In genomic region chr1:161621291-161621690, GRCm38 (mm10) we compare ENCODE assay signal across 13 mouse cellular contexts.
DNase-seq lines count a peak whose midpoint lies in the region; ATAC-seq lines count a peak whose summit lies in the region.
"Had no signal": no experiment of that assay in that cellular context is flagged by ENCODE, and none has a peak within 500 bp of the region (broad histone marks: within the 10 kb centered on the region; RNA-seq: fewer than 3 reads in every experiment).

No protein-coding gene starts in this region.

- DNase-seq in adrenal gland, adult 2 months = peak; percentile 58
- DNase-seq in adrenal gland, adult 18-20 months (ENCODE audit: low spot score in 2 of 2) = no peak
- peak; percentile 23 for DNase-seq in urinary bladder, postnatal 14 days (ENCODE audit: low spot score)
- DNase-seq in urinary bladder, adult 18-20 months (ENCODE audit: low spot score in 2 of 2) = no peak
- peak; percentile 38 to 55 for DNase-seq in cerebellum, postnatal 25 days
- DNase-seq in right cerebral cortex, postnatal 36 days (ENCODE audit: low spot score in 2 of 2) = peak; percentile 10 to 35
- DNase-seq in hindbrain, embryonic 11.5 days (ENCODE audit: low spot score) = no peak
- DNase-seq: B cell, adult 2 months; gastrocnemius, postnatal 14 days; kidney, adult 18-20 months had no signal

- H3K4me3 ChIP-seq in forebrain, embryonic 12.5 days (replicated peaks) = no peak overlapping the region
- no peak overlapping the region for H3K4me3 ChIP-seq in hindbrain, embryonic 11.5 days (ENCODE audit: low read depth, low read length)
- H3K4me3 ChIP-seq: lung, embryonic 15.5 days had no signal

- no peak overlapping the region for H3K27ac ChIP-seq in forebrain, embryonic 12.5 days
- H3K27ac ChIP-seq in hindbrain, embryonic 11.5 days (ENCODE audit: low read depth, low read length) = no peak overlapping the region
- H3K27ac ChIP-seq: hindbrain, embryonic 14.5 days; lung, embryonic 15.5 days had no signal

- H3K27me3 ChIP-seq in forebrain, embryonic 12.5 days = no peaks in the 10 kb centered on the region
- H3K27me3 ChIP-seq in hindbrain, embryonic 11.5 days (ENCODE audit: control insufficient read depth, insufficient read depth, low read length) = no peaks in the 10 kb centered on the region
- H3K27me3 ChIP-seq: lung, embryonic 15.5 days had no signal

- no peaks in the 10 kb centered on the region for H3K4me1 ChIP-seq in forebrain, embryonic 12.5 days
- no peaks in the 10 kb centered on the region for H3K4me1 ChIP-seq in hindbrain, embryonic 11.5 days (replicated peaks; ENCODE audit: control insufficient read depth, insufficient read depth, low read length)
- H3K4me1 ChIP-seq: lung, embryonic 15.5 days had no signal

- 85% methylated on average over 6 of the region's 6 CpGs for WGBS in forebrain, embryonic 12.5 days
- 88% methylated on average over 6 of the region's 6 CpGs for WGBS in hindbrain, embryonic 11.5 days

- no peak for ATAC-seq in forebrain, embryonic 12.5 days (ENCODE audit: low FRiP score)
- ATAC-seq in hindbrain, embryonic 11.5 days (ENCODE audit: low FRiP score) = no peak

- H3K36me3 ChIP-seq in forebrain, embryonic 12.5 days (replicated peaks) = no peaks in the 10 kb centered on the region
- H3K36me3 ChIP-seq in hindbrain, embryonic 11.5 days (ENCODE audit: control insufficient read depth, insufficient read depth, low read length) = no peaks in the 10 kb centered on the region
- H3K36me3 ChIP-seq: lung, embryonic 15.5 days had no signal

- no peaks in the 10 kb centered on the region for H3K9me3 ChIP-seq in forebrain, embryonic 12.5 days
- no peaks in the 10 kb centered on the region for H3K9me3 ChIP-seq in hindbrain, embryonic 11.5 days (ENCODE audit: control insufficient read depth, low read length)
- H3K9me3 ChIP-seq: lung, embryonic 15.5 days had no signal

- H3K9ac ChIP-seq in forebrain, embryonic 12.5 days = no peak overlapping the region
- no peak overlapping the region for H3K9ac ChIP-seq in hindbrain, embryonic 11.5 days (ENCODE audit: low read depth, low read length)
- H3K9ac ChIP-seq: hindbrain, embryonic 14.5 days; lung, embryonic 15.5 days had no signal

- H3K4me2 ChIP-seq in forebrain, embryonic 12.5 days = no peak overlapping the region
- H3K4me2 ChIP-seq in hindbrain, embryonic 11.5 days (replicated peaks; ENCODE audit: low read depth, low read length) = no peak overlapping the region
- H3K4me2 ChIP-seq: hindbrain, embryonic 14.5 days; lung, embryonic 15.5 days had no signal

Comparison
In these comparisons a context has a peak if more than half of its experiments do, and no peak if none do; other contexts are left out.
1. DNase-seq: peak in adrenal gland, adult 2 months (single experiment), urinary bladder, postnatal 14 days (single experiment), cerebellum, postnatal 25 days (2 of 2) and right cerebral cortex, postnatal 36 days (2 of 2); none in adrenal gland, adult 18-20 months (0 of 2), urinary bladder, adult 18-20 months (0 of 2) and hindbrain, embryonic 11.5 days (single experiment).